Mouse (Mus musculus): ENCODE data around the gene Ugt1a9.

DNA sequence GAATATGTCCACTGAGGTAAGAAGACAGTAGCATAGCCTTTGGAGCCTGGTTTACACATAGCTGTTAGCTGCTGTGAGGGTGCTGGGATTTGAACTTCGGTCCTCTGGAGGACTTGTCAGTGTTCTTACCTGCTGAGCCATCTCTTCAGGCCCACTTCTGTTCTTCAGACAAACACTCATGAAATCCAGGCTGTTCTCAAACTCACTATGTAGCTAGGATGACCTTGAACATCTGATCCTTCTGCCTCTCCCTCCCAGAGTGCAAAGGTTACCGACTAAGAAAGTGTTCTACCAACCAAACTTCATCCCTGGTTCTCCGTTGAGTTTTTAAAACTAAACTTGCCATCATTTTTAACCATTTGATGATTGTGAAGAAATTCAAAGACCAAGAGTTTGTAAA lies 66.7 kb downstream of the Ugt1a9 start:
- TF ChIP-seq CTCF (IDR thresholded peaks at IDR 0.05; ENCODE audit: low read depth) = no peak
- TF ChIP-seq EP300 (IDR thresholded peaks at IDR 0.05; ENCODE audit: low read depth) = no peak

All from liver, embryonic 14.5 days (tissue).